ENCODE assay signal across 8 mouse cellular contexts in genomic region chr11:22287513-22287900, GRCm38 (mm10). TPM values are rescaled to one million over a fixed set of nuclear protein-coding genes. Genes with fewer than 3 reads are reported as not detected.
DNase-seq lines count a peak whose midpoint lies in the region; ATAC-seq and TF ChIP-seq lines count a peak whose summit lies in the region.

No protein-coding gene starts in this region.

- 1% methylated on average over 6 of the region's 6 CpGs for WGBS in liver, adult 2 months
- 0% methylated on average over 6 of the region's 6 CpGs for WGBS in embryonic facial prominence, embryonic 14.5 days
- WGBS in limb, embryonic 11.5 days: 2% methylated on average over 6 of the region's 6 CpGs
- 2% methylated on average over 6 of the region's 6 CpGs for WGBS in neural tube, embryonic 15.5 days

- no peak for TF ChIP-seq POLR2A in liver, adult 2 months (IDR thresholded peaks at IDR 0.05; ENCODE audit: extremely low read depth, insufficient read depth, low read length)

- peak overlapping the region; percentile 44 for H3K4me3 ChIP-seq in liver, adult 2 months (ENCODE audit: insufficient read depth, low read depth, low read length)
- H3K4me3 ChIP-seq in embryonic facial prominence, embryonic 14.5 days (ENCODE audit: low read depth, low read length): peak overlapping the region; percentile 82
- H3K4me3 ChIP-seq in limb, embryonic 11.5 days (ENCODE audit: low read depth, low read length): peak overlapping the region; percentile 46
- H3K4me3 ChIP-seq in neural tube, embryonic 15.5 days (replicated peaks): peak overlapping the region; percentile 76

- H3K4me1 ChIP-seq in liver, adult 2 months (ENCODE audit: control insufficient read depth, insufficient read depth, low read length): peaks cover 9% of the 10 kb centered on the region
- H3K4me1 ChIP-seq in embryonic facial prominence, embryonic 14.5 days (ENCODE audit: control insufficient read depth, insufficient read depth, low read length): peaks cover 6% of the 10 kb centered on the region
- H3K4me1 ChIP-seq in limb, embryonic 11.5 days (ENCODE audit: control insufficient read depth, insufficient read depth, low read length): peaks cover 7% of the 10 kb centered on the region; the same call in 1 of the 2 replicates
- peaks cover 29% of the 10 kb centered on the region for H3K4me1 ChIP-seq in neural tube, embryonic 15.5 days

- peak overlapping the region; percentile 70 for H3K4me2 ChIP-seq in embryonic facial prominence, embryonic 14.5 days (ENCODE audit: low read depth, low read length)
- peak overlapping the region; percentile 55 for H3K4me2 ChIP-seq in limb, embryonic 11.5 days (ENCODE audit: low read depth, severe bottlenecking)
- H3K4me2 ChIP-seq in neural tube, embryonic 15.5 days: peak overlapping the region; percentile 64

- no peaks in the 10 kb centered on the region for H3K27me3 ChIP-seq in liver, adult 2 months (ENCODE audit: control insufficient read depth, insufficient read depth, low read length)
- no peaks in the 10 kb centered on the region for H3K27me3 ChIP-seq in embryonic facial prominence, embryonic 14.5 days (replicated peaks; ENCODE audit: control insufficient read depth, insufficient read depth, low read length)
- no peaks in the 10 kb centered on the region for H3K27me3 ChIP-seq in limb, embryonic 11.5 days (ENCODE audit: control insufficient read depth, insufficient read depth, low read length)
- no peaks in the 10 kb centered on the region for H3K27me3 ChIP-seq in neural tube, embryonic 15.5 days (replicated peaks)

- peak overlapping the region; percentile 76 for H3K9ac ChIP-seq in liver, adult 2 months (ENCODE audit: low read depth, low read length)
- H3K9ac ChIP-seq in embryonic facial prominence, embryonic 14.5 days (ENCODE audit: low read depth, low read length): peak overlapping the region; percentile 71
- peak overlapping the region; percentile 68 for H3K9ac ChIP-seq in limb, embryonic 11.5 days (ENCODE audit: low read length)
- H3K9ac ChIP-seq in neural tube, embryonic 15.5 days (replicated peaks): peak overlapping the region; percentile 64

- peak overlapping the region; percentile 66 for H3K27ac ChIP-seq in liver, adult 2 months (replicated peaks; ENCODE audit: insufficient read depth, low read depth, low read length)
- H3K27ac ChIP-seq in embryonic facial prominence, embryonic 14.5 days (replicated peaks; ENCODE audit: low read depth, low read length): peak overlapping the region; percentile 92
- peak overlapping the region; percentile 61; the same call in 1 of the 2 replicates for H3K27ac ChIP-seq in limb, embryonic 11.5 days (replicated peaks; ENCODE audit: low read depth, low read length)
- H3K27ac ChIP-seq in neural tube, embryonic 15.5 days (replicated peaks): peak overlapping the region; percentile 89

- intact Hi-C loops in gastrocnemius, postnatal 36 days (cut with DNase I): no loop called here

- no peak for ATAC-seq in embryonic facial prominence, embryonic 14.5 days (ENCODE audit: low read depth)
- ATAC-seq in limb, embryonic 11.5 days (ENCODE audit: insufficient number of reproducible peaks, low FRiP score, low TSS enrichment, low read depth): no peak
- ATAC-seq in neural tube, embryonic 15.5 days (ENCODE audit: low FRiP score): no peak

- H3K36me3 ChIP-seq in liver, adult 2 months (ENCODE audit: control insufficient read depth, insufficient read depth, low read length): no peaks in the 10 kb centered on the region
- H3K36me3 ChIP-seq in embryonic facial prominence, embryonic 14.5 days (ENCODE audit: control insufficient read depth, insufficient read depth, low read length): peaks cover 3% of the 10 kb centered on the region; the same call in 1 of the 2 replicates
- H3K36me3 ChIP-seq in limb, embryonic 11.5 days (ENCODE audit: control insufficient read depth, insufficient read depth, low read length): no peaks in the 10 kb centered on the region
- H3K36me3 ChIP-seq in neural tube, embryonic 15.5 days: peaks cover 3% of the 10 kb centered on the region; the same call in 1 of the 2 replicates

- TF ChIP-seq CTCF in liver, adult 2 months (IDR thresholded peaks at IDR 0.05; ENCODE audit: low read depth, low read length): no peak

- no peaks in the 10 kb centered on the region for H3K9me3 ChIP-seq in embryonic facial prominence, embryonic 14.5 days (ENCODE audit: control insufficient read depth, low read length)
- no peaks in the 10 kb centered on the region for H3K9me3 ChIP-seq in limb, embryonic 11.5 days (ENCODE audit: control insufficient read depth, low read length)
- no peaks in the 10 kb centered on the region for H3K9me3 ChIP-seq in neural tube, embryonic 15.5 days (replicated peaks)

- peaks cover 14% of the 10 kb centered on the region for H3K79me2 ChIP-seq in liver, adult 2 months (ENCODE audit: control insufficient read depth, insufficient read depth, low read length)

- DNase-seq in liver, adult 2 months (ENCODE audit: extremely low read depth, low read depth, low spot score): no peak
- no peak for DNase-seq in liver
- DNase-seq in embryonic facial prominence, embryonic 14.5 days (ENCODE audit: low spot score): no peak
- DNase-seq in limb, embryonic 11.5 days (ENCODE audit: low spot score): no peak
- DNase-seq in frontal cortex, adult 2 months (ENCODE audit: extremely low spot score in 1 of 2, low spot score in 1 of 2): no peak
- DNase-seq in gastrocnemius, postnatal 36 days: no peak
- DNase-seq in embryo, embryonic 9.5 days (ENCODE audit: extremely low spot score): no peak

RNA-seq across cellular contexts. Expression of gene Ehbp1, which starts 54.6 kb away (rescaled TPM):
- 7.7 and 9.5 TPM in 2 replicates for total RNA-seq in liver, adult 2 months (2014; rRNA removed)
- 1.0 and 1.3 TPM in 2 replicates for polyA plus RNA-seq in liver, adult 2 months (2012; rRNA removed)
- polyA plus RNA-seq in embryonic facial prominence, embryonic 14.5 days (2014; fragmentation: Nextera tagmentation; extraction: Ambion mirVana): 12.5 and 13.1 TPM in 2 replicates
- polyA plus RNA-seq in limb, embryonic 11.5 days (2014; fragmentation: Nextera tagmentation; extraction: Ambion mirVana): 8.4 and 11.0 TPM in 2 replicates
- 17.3 and 21.2 TPM in 2 replicates for polyA plus RNA-seq in neural tube, embryonic 15.5 days (2015; fragmentation: Nextera tagmentation; extraction: Ambion mirVana)
- polyA plus RNA-seq in frontal cortex, adult 2 months (2012; rRNA removed): 29.2 and 32.5 TPM in 2 replicates
- 10 to 100 TPM; 11.5 to 12.7 TPM for total RNA-seq in gastrocnemius, postnatal 36 days (2021)
